Mouse (Mus musculus): ENCODE data around the gene Sac3d1. TPM values are rescaled to one million over a fixed set of nuclear protein-coding genes. Genes with fewer than 3 reads are reported as not detected.

The Sac3d1 gene
- total and polyA plus RNA-seq, 3 experiments: 44.4 to 49.3 TPM; not detected in 1

DNA sequence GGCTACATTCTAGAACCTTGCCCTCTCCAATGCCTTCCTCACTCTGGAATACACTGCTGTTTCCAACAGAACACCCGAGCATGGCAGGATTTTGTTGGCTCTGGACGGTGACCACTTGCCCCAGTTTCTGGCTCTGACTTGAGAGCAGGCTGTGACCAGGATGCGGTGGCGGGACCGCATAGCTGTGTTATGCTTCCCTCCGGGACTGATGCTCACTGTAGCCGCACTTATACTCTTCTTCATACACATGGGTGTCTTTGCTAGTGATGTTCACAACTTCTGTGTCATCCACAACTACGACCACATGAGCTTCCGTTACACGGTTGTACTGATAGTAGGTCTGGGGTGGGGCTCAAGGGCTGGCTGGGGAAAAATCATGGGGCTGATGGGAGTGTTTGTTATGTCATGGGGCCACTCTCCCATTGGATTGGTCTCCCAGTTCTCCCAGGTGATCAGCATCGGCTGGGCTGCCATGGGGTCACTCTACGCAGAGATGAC, 38.4 kb downstream of the Sac3d1 start, which contains the start of gene Tmem262:
Gene Tmem262 (plus strand): TSS at position 51 of the 498 bp plus-strand sequence.
- Histone ChIP-seq H3K9ac (ENCODE audit: control insufficient read depth, low read depth, low read length, poor library complexity, severe bottlenecking) (no peak within 1 kb of the TSS), H3K9me3 (replicated peaks; ENCODE audit: insufficient read depth, low read length) (no peaks in the 10 kb centered on the region), H3K36me3 (ENCODE audit: control insufficient read depth in 1 of 2, insufficient read depth in 2 of 2, low read length in 2 of 2) (peaks cover 0 to 4% of the 10 kb centered on the region in 2 experiments; a peak in 1 of 4 replicates), H3K4me3 (ENCODE audit: control insufficient read depth in 1 of 2, insufficient read depth in 1 of 2, low read depth in 2 of 2, low read length in 2 of 2) (no peak within 1 kb of the TSS), H3K4me1 (ENCODE audit: control insufficient read depth in 1 of 2, insufficient read depth in 2 of 2, low read length in 2 of 2) (peaks cover 0 to 12% of the 10 kb centered on the region in 2 experiments; a peak in 2 of 4 replicates), H3K79me2 (ENCODE audit: control insufficient read depth, insufficient read depth, low read length, poor library complexity) (peaks cover 22% of the 10 kb centered on the region), H3K27ac (ENCODE audit: control insufficient read depth, low read depth, low read length) (no peak within 1 kb of the TSS), H3K27me3 (ENCODE audit: control insufficient read depth in 1 of 2, insufficient read depth in 2 of 2, low read length in 2 of 2) (no peaks in the 10 kb centered on the region)
- no peak for TF ChIP-seq ETS1 (IDR thresholded peaks at IDR 0.05; ENCODE audit: low read depth, low read length)
- no peak for TF ChIP-seq TAL1 (IDR thresholded peaks at IDR 0.05; ENCODE audit: low read length)
- TF ChIP-seq EP300 (IDR thresholded peaks at IDR 0.05; ENCODE audit: low read depth in 1 of 2, low read length in 2 of 2): no peak
- no peak for TF ChIP-seq GABPA (IDR thresholded peaks at IDR 0.05; ENCODE audit: low read depth, low read length)
- TF ChIP-seq BHLHE40 (IDR thresholded peaks at IDR 0.05; ENCODE audit: borderline replicate concordance, low read depth, low read length): no peak
- no peak for TF ChIP-seq SMC3 (IDR thresholded peaks at IDR 0.05; ENCODE audit: low read depth, low read length)
- TF ChIP-seq MEF2A (IDR thresholded peaks at IDR 0.05; ENCODE audit: extremely low read depth, insufficient replicate concordance, low read depth, low read length, poor library complexity, severe bottlenecking): no peak
- TF ChIP-seq TBP (IDR thresholded peaks at IDR 0.05; ENCODE audit: low read depth, low read length): no peak
- no peak for TF ChIP-seq E2F4 (IDR thresholded peaks at IDR 0.05; ENCODE audit: borderline replicate concordance, low read depth, low read length)
- no peak for TF ChIP-seq CHD1 (IDR thresholded peaks at IDR 0.05; ENCODE audit: low read depth, low read length)
- no peak for TF ChIP-seq ZC3H11A (IDR thresholded peaks at IDR 0.05; ENCODE audit: low read depth, low read length)
- no peak for TF ChIP-seq CHD2 (IDR thresholded peaks at IDR 0.05; ENCODE audit: low read length)
- no peak for DNase-seq (ENCODE audit: low read depth, low spot score)

DNA sequence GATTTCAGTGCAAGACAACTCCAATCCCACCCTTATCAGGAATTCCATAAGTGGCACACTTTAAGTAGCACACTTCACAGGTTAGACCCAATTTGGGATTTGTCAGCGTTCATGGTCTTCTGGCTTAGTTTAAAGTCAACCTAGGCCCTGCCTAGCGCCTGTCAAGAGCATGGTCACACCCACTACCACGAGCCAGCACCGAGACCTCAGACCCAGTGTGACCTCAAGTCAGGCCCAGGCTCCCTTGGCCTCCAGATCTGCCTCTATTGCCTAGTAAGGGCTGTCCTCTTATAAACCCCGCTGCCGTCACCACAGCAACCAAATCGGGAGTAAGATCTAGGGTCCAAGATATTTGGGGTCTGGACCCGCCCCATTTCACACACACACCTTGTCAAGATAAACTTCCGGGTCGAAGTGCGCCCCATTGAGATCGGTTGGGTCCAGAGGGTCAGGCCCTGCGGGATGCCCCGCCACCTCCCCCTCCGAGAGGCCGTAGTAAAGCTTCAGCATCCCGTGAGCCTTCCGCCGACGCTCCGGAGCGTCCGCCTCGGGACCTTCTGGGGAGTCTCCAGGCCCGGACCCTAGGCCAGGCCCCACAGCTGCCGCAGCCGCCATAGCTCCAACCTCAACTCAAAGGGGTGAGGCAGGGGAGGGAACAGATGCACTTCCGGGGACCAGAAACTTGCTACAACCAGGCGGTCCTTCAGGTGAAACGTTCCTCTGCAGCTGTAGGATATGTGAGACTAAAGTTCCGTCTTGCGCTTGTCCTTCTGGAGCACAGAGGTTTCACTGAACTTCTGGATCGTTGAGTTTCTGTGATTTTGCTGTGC, 41.7 kb downstream of the Sac3d1 start, which contains the start of gene Vps51:
Gene Vps51 (minus strand): TSS at position 668 of the 830 bp plus-strand sequence.
- Histone ChIP-seq H3K27me3 (ENCODE audit: control insufficient read depth in 1 of 2, insufficient read depth in 2 of 2, low read length in 2 of 2) (no peaks in the 10 kb centered on the region), H3K4me1 (ENCODE audit: control insufficient read depth in 1 of 2, insufficient read depth in 2 of 2, low read length in 2 of 2) (peaks cover 0 to 7% of the 10 kb centered on the region in 2 experiments; a peak in 2 of 4 replicates), H3K9me3 (replicated peaks; ENCODE audit: insufficient read depth, low read length) (no peaks in the 10 kb centered on the region), H3K27ac (ENCODE audit: control insufficient read depth, low read depth, low read length) (peak within 1 kb of the TSS; percentile 72), H3K79me2 (ENCODE audit: control insufficient read depth, insufficient read depth, low read length, poor library complexity) (peaks cover 12% of the 10 kb centered on the region), H3K4me3 (ENCODE audit: control insufficient read depth in 1 of 2, insufficient read depth in 1 of 2, low read depth in 2 of 2, low read length in 2 of 2) (peak within 1 kb of the TSS; percentile 79 to 89), H3K9ac (ENCODE audit: control insufficient read depth, low read depth, low read length, poor library complexity, severe bottlenecking) (peak within 1 kb of the TSS; percentile 88), H3K36me3 (ENCODE audit: control insufficient read depth in 1 of 2, insufficient read depth in 2 of 2, low read length in 2 of 2) (peaks cover 0 to 4% of the 10 kb centered on the region in 2 experiments; a peak in 1 of 4 replicates)
- peak; percentile 97 for DNase-seq (ENCODE audit: low read depth, low spot score)
- TF ChIP-seq MYC (IDR thresholded peaks at IDR 0.05; ENCODE audit: low read depth, low read length) (peak; percentile 81), USF1 (IDR thresholded peaks at IDR 0.05; ENCODE audit: low read depth, low read length) (peak; percentile 33; the same call in 1 of the 2 replicates), UBTF (IDR thresholded peaks at IDR 0.05; ENCODE audit: borderline replicate concordance, insufficient read depth, low read depth, low read length) (0 out of 2 replicates have a peak, but pooled peaks have one; percentile 63), ZC3H11A (IDR thresholded peaks at IDR 0.05; ENCODE audit: low read depth, low read length) (0 out of 2 replicates have a peak, but pooled peaks have one; percentile 2), MAFK (IDR thresholded peaks at IDR 0.05; ENCODE audit: borderline replicate concordance, low read depth, low read length) (no peak), ZMIZ1 (IDR thresholded peaks at IDR 0.05; ENCODE audit: low read depth, low read length) (peak; percentile 23; the same call in 1 of the 2 replicates), JUND (IDR thresholded peaks at IDR 0.05; ENCODE audit: low read depth, low read length) (peak; percentile 12; the same call in 1 of the 2 replicates), GABPA (IDR thresholded peaks at IDR 0.05; ENCODE audit: low read depth, low read length) (no peak), POLR2AphosphoS2 (IDR thresholded peaks at IDR 0.05; ENCODE audit: low read length) (peak; percentile 70; the same call in 1 of the 2 replicates), ELF1 (IDR thresholded peaks at IDR 0.05; ENCODE audit: low read depth, low read length) (peak; percentile 89), ZKSCAN1 (IDR thresholded peaks at IDR 0.05; ENCODE audit: low read depth, low read length) (no peak), CTCF (IDR thresholded peaks at IDR 0.05 in 2 of 3, conservative IDR thresholded peaks at IDR 0.05 in 1 of 3; ENCODE audit: control insufficient read depth in 1 of 3, insufficient read depth in 1 of 3, low read depth in 2 of 3, low read length in 3 of 3, poor library complexity in 1 of 3, severe bottlenecking in 1 of 3) (no peak; a peak in 1 of 6 replicates), TAL1 (IDR thresholded peaks at IDR 0.05; ENCODE audit: low read length) (no peak), USF2 (IDR thresholded peaks at IDR 0.05; ENCODE audit: borderline replicate concordance in 1 of 2, insufficient read depth in 1 of 2, low read depth in 1 of 2, low read length in 2 of 2) (no peak), TBP (IDR thresholded peaks at IDR 0.05; ENCODE audit: low read depth, low read length) (peak; percentile 89), SMC3 (IDR thresholded peaks at IDR 0.05; ENCODE audit: low read depth, low read length) (no peak; the same call in 1 of the 2 replicates), CHD2 (IDR thresholded peaks at IDR 0.05; ENCODE audit: low read length) (peak; percentile 50; the same call in 1 of the 2 replicates), HCFC1 (IDR thresholded peaks at IDR 0.05; ENCODE audit: low read depth, low read length) (peak; percentile 93), EP300 (IDR thresholded peaks at IDR 0.05; ENCODE audit: low read depth in 1 of 2, low read length in 2 of 2) (peak in 1 of 2 experiments; percentile 41; a peak in 1 of 4 replicates), POLR2AphosphoS5 (IDR thresholded peaks at IDR 0.05; ENCODE audit: borderline replicate concordance, low read depth, low read length) (no peak)

All from MEL (cell line).